Mouse (Mus musculus): ENCODE measurements around the gene Smlr1.
A peak's percentile ranks its signal among the peaks of the same experiment; 100 is the strongest.

The Smlr1 gene

DNA sequence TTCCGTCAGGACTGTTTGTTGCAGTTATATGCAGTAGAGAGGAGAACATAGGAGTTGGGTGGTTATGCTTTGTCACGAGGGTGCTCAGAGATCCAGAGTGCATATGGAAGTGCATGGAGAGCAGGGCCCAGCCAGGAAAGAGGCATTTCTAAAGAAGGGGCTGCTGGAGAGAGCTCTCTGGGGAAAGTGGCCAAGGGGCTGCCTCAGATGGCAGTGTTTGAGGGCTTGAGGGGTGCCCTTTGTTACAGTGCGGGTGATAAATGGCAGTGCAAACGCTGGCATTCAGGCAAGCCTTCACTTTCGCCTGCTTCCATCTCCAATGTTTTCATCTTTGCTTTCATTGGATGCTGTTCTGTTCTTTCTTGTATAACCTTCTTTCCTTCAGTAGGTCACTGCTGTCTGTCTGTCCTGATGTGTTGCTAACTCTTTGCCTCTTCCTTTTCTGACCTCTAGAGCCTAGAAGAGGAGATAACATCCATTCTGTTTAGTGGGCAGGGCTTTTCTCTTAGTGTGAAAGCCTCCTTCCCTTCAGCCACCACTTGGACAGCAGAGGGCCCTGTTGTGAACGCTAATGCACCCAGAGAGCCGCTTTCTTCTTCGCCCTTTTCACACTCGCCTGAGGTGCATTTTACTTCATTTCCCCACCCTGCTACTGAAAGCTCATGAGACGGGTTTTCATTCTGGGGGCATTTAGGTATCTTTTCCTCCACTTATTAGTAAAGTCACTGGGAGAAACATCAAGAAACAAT is 36.6 kb downstream of the Smlr1 start:
- no peak for DNase-seq (ENCODE audit: low spot score)

DNA sequence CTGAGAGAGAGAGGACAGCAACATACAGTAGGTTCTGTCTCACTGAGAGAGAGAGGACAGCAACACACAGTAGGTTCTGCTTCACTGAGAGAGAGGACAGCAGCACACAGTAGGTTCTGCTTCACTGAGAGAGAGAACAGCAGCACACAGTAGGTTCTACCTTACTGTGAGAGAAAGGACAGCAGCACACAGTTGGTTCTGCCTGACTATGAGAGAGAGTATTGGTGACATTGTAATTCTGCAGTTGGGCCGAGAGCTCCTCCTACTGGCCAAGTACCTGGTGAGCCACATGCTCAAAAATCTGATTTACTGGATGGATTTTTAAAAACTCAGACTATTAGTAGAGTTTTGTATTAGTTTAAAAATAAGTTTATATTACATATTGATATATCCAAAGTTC is 47.6 kb downstream of the Smlr1 start:
- DNase-seq (ENCODE audit: low spot score), result peak; percentile 86

DNA sequence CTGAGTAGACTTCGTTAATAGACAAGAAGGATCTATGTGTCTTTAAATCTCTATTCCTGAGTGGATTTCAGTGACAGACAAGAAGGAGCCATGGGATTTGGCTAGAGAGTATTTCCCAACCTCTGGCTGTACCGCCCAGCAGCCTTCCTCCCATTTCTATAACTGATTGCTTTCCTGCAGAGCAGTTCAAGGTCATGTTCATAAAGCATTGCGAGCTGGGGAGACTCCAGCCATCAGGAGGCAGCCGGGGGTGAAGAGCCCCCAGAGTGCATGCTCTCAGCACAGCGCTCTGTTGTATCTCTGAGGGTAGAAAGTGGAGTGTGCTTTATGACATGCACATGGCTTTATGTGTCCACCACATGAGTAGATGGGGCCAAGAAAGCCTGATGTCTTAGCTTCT is 53.3 kb downstream of the Smlr1 start:
- DNase-seq (ENCODE audit: low spot score), result no peak

DNA sequence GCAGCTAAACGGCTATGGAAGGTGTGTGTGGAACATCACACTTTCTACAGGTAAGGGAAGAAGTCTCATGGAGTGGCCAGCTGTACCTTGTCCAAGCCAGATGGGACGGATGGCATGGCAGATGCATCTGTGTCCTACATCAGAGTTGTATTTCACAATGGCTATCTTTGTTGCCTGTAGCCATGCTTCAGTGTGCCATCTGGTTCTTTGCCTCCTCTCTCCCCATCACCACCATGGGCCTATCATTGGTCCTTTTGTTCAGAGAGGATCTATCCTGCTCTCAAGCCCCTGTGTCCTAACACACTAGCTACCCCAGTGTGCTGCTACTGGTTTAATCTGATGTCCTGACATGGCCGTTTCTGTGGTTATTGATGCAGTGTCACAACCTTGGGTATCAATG is 56.4 kb downstream of the Smlr1 start:
- no peak for DNase-seq (ENCODE audit: low spot score)
